Mouse (Mus musculus): ENCODE measurements at regions not wholly inside any gene's neighbourhood (a gene's known extent, or its start where the extent isn't known, plus 50 kb on each side); places are given as distances from the start of the nearest gene placed in this dataset.

GRCm38 (mm10) chr17:47317651-47318050, 51.0 kb upstream of the Mrps10 start:
- Histone ChIP-seq H3K4me2 (no peak overlapping the region), H3K9me3 (replicated peaks) (no peaks in the 10 kb centered on the region), H3K27me3 (replicated peaks) (no peaks in the 10 kb centered on the region), H3K36me3 (peaks cover 34% of the 10 kb centered on the region), H3K9ac (replicated peaks) (no peak overlapping the region), H3K4me3 (replicated peaks) (no peak overlapping the region), H3K27ac (replicated peaks) (no peak overlapping the region), H3K4me1 (no peaks in the 10 kb centered on the region)
- ATAC-seq (ENCODE audit: low FRiP score): no peak
- 89% methylated on average over 11 of the region's 11 CpGs for whole genome bisulfite sequencing

- H3K9ac ChIP-seq (replicated peaks): no peak overlapping the region
- peaks cover 30% of the 10 kb centered on the region for H3K36me3 ChIP-seq
- ATAC-seq (ENCODE audit: low FRiP score): no peak
- no peak overlapping the region for H3K4me3 ChIP-seq (replicated peaks)
- no peaks in the 10 kb centered on the region for H3K27me3 ChIP-seq (replicated peaks)
- no peaks in the 10 kb centered on the region for H3K9me3 ChIP-seq (replicated peaks)
- H3K4me2 ChIP-seq: no peak overlapping the region
- no peaks in the 10 kb centered on the region for H3K4me1 ChIP-seq
- 97% methylated on average over 7 of the region's 7 CpGs for WGBS
- H3K27ac ChIP-seq (replicated peaks): no peak overlapping the region
These were observed 55.5 kb upstream of the Mrps10 start for GRCm38 (mm10) chr17:47313162-47313561.

GRCm38 (mm10) chr17:47311272-47311671, 57.4 kb upstream of the Mrps10 start:
- no peak for ATAC-seq (ENCODE audit: low FRiP score)
- 92% methylated on average over 5 of the region's 5 CpGs for WGBS

GRCm38 (mm10) chr17:47306027-47306761, 62.5 kb upstream of the Mrps10 start:
- no peaks in the 10 kb centered on the region for H3K27me3 ChIP-seq (replicated peaks)
- no peaks in the 10 kb centered on the region for H3K36me3 ChIP-seq
- H3K4me3 ChIP-seq (replicated peaks): no peak overlapping the region
- no peaks in the 10 kb centered on the region for H3K9me3 ChIP-seq (replicated peaks)
- H3K27ac ChIP-seq (replicated peaks): no peak overlapping the region
- 37% methylated on average over 13 of the region's 13 CpGs for WGBS
- no peak for ATAC-seq (ENCODE audit: low FRiP score)
- peaks cover 28% of the 10 kb centered on the region for H3K4me1 ChIP-seq
- H3K4me2 ChIP-seq: no peak overlapping the region
- no peak overlapping the region for H3K9ac ChIP-seq (replicated peaks)

More at GRCm38 (mm10) chr17:47311272-47311671, 57.4 kb upstream of the Mrps10 start:
- no peak overlapping the region for H3K4me2 ChIP-seq
- peaks cover 3% of the 10 kb centered on the region; the same call in 1 of the 2 replicates for H3K4me1 ChIP-seq
- H3K9ac ChIP-seq (replicated peaks): no peak overlapping the region
- no peaks in the 10 kb centered on the region for H3K27me3 ChIP-seq (replicated peaks)
- peaks cover 23% of the 10 kb centered on the region for H3K36me3 ChIP-seq
- no peaks in the 10 kb centered on the region for H3K9me3 ChIP-seq (replicated peaks)
- no peak overlapping the region for H3K4me3 ChIP-seq (replicated peaks)
- no peak overlapping the region for H3K27ac ChIP-seq (replicated peaks)

- no peaks in the 10 kb centered on the region for H3K9me3 ChIP-seq (replicated peaks)
- H3K4me2 ChIP-seq: no peak overlapping the region
- H3K27me3 ChIP-seq (replicated peaks): no peaks in the 10 kb centered on the region
- no peak overlapping the region for H3K9ac ChIP-seq (replicated peaks)
- H3K4me1 ChIP-seq: peaks cover 28% of the 10 kb centered on the region
- no peak overlapping the region for H3K4me3 ChIP-seq (replicated peaks)
- H3K36me3 ChIP-seq: no peaks in the 10 kb centered on the region
- H3K27ac ChIP-seq (replicated peaks): no peak overlapping the region
- no peak for ATAC-seq (ENCODE audit: low FRiP score)
- WGBS: 47% methylated on average over 8 of the region's 8 CpGs
These were observed 64.1 kb upstream of the Mrps10 start for GRCm38 (mm10) chr17:47304463-47305199.

GRCm38 (mm10) chr17:47303600-47303999, 65.1 kb upstream of the Mrps10 start:
- no peak overlapping the region for H3K4me3 ChIP-seq (replicated peaks)
- H3K27me3 ChIP-seq (replicated peaks): no peaks in the 10 kb centered on the region
- H3K27ac ChIP-seq (replicated peaks): no peak overlapping the region
- H3K4me1 ChIP-seq: peaks cover 28% of the 10 kb centered on the region
- H3K36me3 ChIP-seq: no peaks in the 10 kb centered on the region
- WGBS: 87% methylated on average over 3 of the region's 3 CpGs
- no peak for ATAC-seq (ENCODE audit: low FRiP score)
- no peak overlapping the region for H3K9ac ChIP-seq (replicated peaks)
- no peak overlapping the region for H3K4me2 ChIP-seq
- H3K9me3 ChIP-seq (replicated peaks): no peaks in the 10 kb centered on the region

- no peak for ATAC-seq (ENCODE audit: low FRiP score)
- WGBS: 91% methylated on average over 6 of the region's 6 CpGs
- no peak overlapping the region for H3K9ac ChIP-seq (replicated peaks)
- H3K4me2 ChIP-seq: no peak overlapping the region
- H3K27ac ChIP-seq (replicated peaks): no peak overlapping the region
- no peaks in the 10 kb centered on the region for H3K27me3 ChIP-seq (replicated peaks)
- peaks cover 19% of the 10 kb centered on the region for H3K4me1 ChIP-seq
- no peak overlapping the region for H3K4me3 ChIP-seq (replicated peaks)
- no peaks in the 10 kb centered on the region for H3K36me3 ChIP-seq
- H3K9me3 ChIP-seq (replicated peaks): no peaks in the 10 kb centered on the region
These were observed 70.2 kb upstream of the Mrps10 start for GRCm38 (mm10) chr17:47298396-47298919.

GRCm38 (mm10) chr17:47297965-47298364, 70.7 kb upstream of the Mrps10 start:
- no peak overlapping the region for H3K4me2 ChIP-seq
- no peaks in the 10 kb centered on the region for H3K36me3 ChIP-seq
- WGBS: 93% methylated on average over 8 of the region's 8 CpGs
- H3K4me3 ChIP-seq (replicated peaks): no peak overlapping the region
- no peaks in the 10 kb centered on the region for H3K9me3 ChIP-seq (replicated peaks)
- H3K4me1 ChIP-seq: peaks cover 21% of the 10 kb centered on the region
- H3K27me3 ChIP-seq (replicated peaks): no peaks in the 10 kb centered on the region
- no peak overlapping the region for H3K27ac ChIP-seq (replicated peaks)
- no peak overlapping the region for H3K9ac ChIP-seq (replicated peaks)
- ATAC-seq (ENCODE audit: low FRiP score): no peak

- no peak for ATAC-seq (ENCODE audit: low FRiP score)
- 86% methylated on average over 9 of the region's 9 CpGs for WGBS
- Histone ChIP-seq H3K4me1 (peaks cover 21% of the 10 kb centered on the region), H3K27me3 (replicated peaks) (no peaks in the 10 kb centered on the region), H3K36me3 (no peaks in the 10 kb centered on the region), H3K9me3 (replicated peaks) (no peaks in the 10 kb centered on the region), H3K9ac (replicated peaks) (no peak overlapping the region), H3K4me3 (replicated peaks) (no peak overlapping the region), H3K27ac (replicated peaks) (no peak overlapping the region), H3K4me2 (no peak overlapping the region)
These were observed 71.8 kb upstream of the Mrps10 start for GRCm38 (mm10) chr17:47296709-47297450.

GRCm38 (mm10) chr17:47295315-47296011, 73.2 kb upstream of the Mrps10 start:
- peaks cover 18% of the 10 kb centered on the region for H3K4me1 ChIP-seq
- H3K9me3 ChIP-seq (replicated peaks): no peaks in the 10 kb centered on the region
- no peaks in the 10 kb centered on the region for H3K27me3 ChIP-seq (replicated peaks)
- no peak overlapping the region for H3K9ac ChIP-seq (replicated peaks)
- ATAC-seq (ENCODE audit: low FRiP score): no peak
- H3K27ac ChIP-seq (replicated peaks): no peak overlapping the region; the same call in 1 of the 2 replicates
- H3K4me3 ChIP-seq (replicated peaks): no peak overlapping the region
- H3K4me2 ChIP-seq: no peak overlapping the region
- 71% methylated on average over 17 of the region's 17 CpGs for WGBS
- H3K36me3 ChIP-seq: no peaks in the 10 kb centered on the region

- Histone ChIP-seq H3K36me3 (0 out of 2 replicates have a peak, but pooled peaks cover 3% of the 10 kb centered on the region), H3K27ac (replicated peaks) (no peak overlapping the region), H3K4me3 (replicated peaks) (no peak overlapping the region), H3K4me2 (no peak overlapping the region), H3K9ac (replicated peaks) (no peak overlapping the region), H3K4me1 (peaks cover 18% of the 10 kb centered on the region), H3K27me3 (replicated peaks) (no peaks in the 10 kb centered on the region), H3K9me3 (replicated peaks) (no peaks in the 10 kb centered on the region)
- 55% methylated on average over 5 of the region's 5 CpGs for WGBS
- no peak for ATAC-seq (ENCODE audit: low FRiP score)
These were observed 74.6 kb upstream of the Mrps10 start for GRCm38 (mm10) chr17:47294091-47294534.

Measured in neural tube, embryonic 15.5 days (tissue).